Mouse (Mus musculus) brain, embryonic 14.5 days (tissue): Measurements from ENCODE around the gene Cdk17.

Experiments used
- CTCF ChIP-seq: fragments of 200-500 bp; IDR thresholded peaks from 2 replicates; pipeline ENCODE4 v1.5.1; 2012; ENCODE audit warnings: inconsistent platforms, mild to moderate bottlenecking, moderate library complexity, borderline replicate concordance; ENCODE audit not compliant: insufficient read depth, insufficient read length; ENCODE audit errors: extremely low read depth
- POLR2A ChIP-seq: fragments of 200-500 bp; IDR thresholded peaks from 2 replicates; pipeline ENCODE4 v1.6.1; 2012; ENCODE audit warnings: mild to moderate bottlenecking, inconsistent platforms, borderline replicate concordance; ENCODE audit not compliant: poor library complexity, insufficient read depth, insufficient read length, severe bottlenecking; ENCODE audit errors: extremely low read depth

- TF ChIP-seq CTCF: no peak
- TF ChIP-seq POLR2A: no peak
Measured at GRCm38 (mm10) chr10:93253156-93253555, 92.5 kb downstream of the Cdk17 start.
